Mouse (Mus musculus) limb, embryonic 15.5 days (tissue): ENCODE measurements around the gene Atp4a. TPM values are rescaled to one million over a fixed set of nuclear protein-coding genes. Genes with fewer than 3 reads are reported as not detected.
"Not testable (repeated sequence)": the region's sequence is repeated elsewhere in the genome, so short reads cannot be mapped to it uniquely, and the experiment has no call there.

Experiments used
- ATAC-seq: fragments of 200-750 bp; cut with Nextera tagmentation; 2 replicates; pipeline ENCODE4 v1.8.0; 2017; ENCODE audit warnings: low read depth, moderate TSS enrichment; ENCODE audit not compliant: insufficient number of reproducible peaks, low FRiP score, low TSS enrichment
- H3K27ac ChIP-seq: fragments of 300-500 bp; sonication (generic); 2 replicates; pipeline ENCODE4 v1.5.1; 2015; ENCODE audit warnings: moderate library complexity, mild to moderate bottlenecking, inconsistent platforms
- H3K27me3 ChIP-seq: fragments of 300-500 bp; sonication (generic); 2 replicates; pipeline ENCODE4 v1.6.1; 2015; ENCODE audit warnings: inconsistent platforms
- H3K36me3 ChIP-seq: fragments of 300-500 bp; sonication (generic); 2 replicates; pipeline ENCODE4 v1.6.1; 2015; ENCODE audit warnings: inconsistent platforms
- H3K4me1 ChIP-seq: fragments of 300-500 bp; sonication (generic); 2 replicates; pipeline ENCODE4 v1.6.1; 2015; ENCODE audit warnings: inconsistent platforms
- H3K4me2 ChIP-seq: fragments of 300-500 bp; sonication (generic); 2 replicates; pipeline ENCODE4 v1.6.1; 2015; ENCODE audit warnings: mild to moderate bottlenecking, inconsistent platforms
- H3K4me3 ChIP-seq: fragments of 300-500 bp; sonication (generic); 2 replicates; pipeline ENCODE4 v1.5.1; 2015; ENCODE audit warnings: mild to moderate bottlenecking, inconsistent platforms
- H3K9ac ChIP-seq: fragments of 300-500 bp; sonication (generic); 2 replicates; pipeline ENCODE4 v1.6.1; 2015; ENCODE audit warnings: inconsistent platforms
- H3K9me3 ChIP-seq: fragments of 300-500 bp; sonication (generic); 2 replicates; pipeline ENCODE4 v1.6.1; 2016; ENCODE audit warnings: inconsistent platforms
- WGBS: fragments of 180-500 bp; shearing (Covaris S2); methylation state at CpG from one replicate; pipeline ENCODE4 v1.1.7; 2015; 5-methylcytosine and 5-hydroxymethylcytosine counted together
- polyA plus RNA-seq: library from polyadenylated mRNA; unstranded; fragments of >200 nt; fragmentation: Nextera tagmentation; extraction: Ambion mirVana; gene quantifications from 2 replicates; pipeline ENCODE4 v1.2.1, GENCODE M21; 2015

The Atp4a gene
- polyA plus RNA-seq, 1 experiment from 2014 or later: 0.99 TPM

DNA sequence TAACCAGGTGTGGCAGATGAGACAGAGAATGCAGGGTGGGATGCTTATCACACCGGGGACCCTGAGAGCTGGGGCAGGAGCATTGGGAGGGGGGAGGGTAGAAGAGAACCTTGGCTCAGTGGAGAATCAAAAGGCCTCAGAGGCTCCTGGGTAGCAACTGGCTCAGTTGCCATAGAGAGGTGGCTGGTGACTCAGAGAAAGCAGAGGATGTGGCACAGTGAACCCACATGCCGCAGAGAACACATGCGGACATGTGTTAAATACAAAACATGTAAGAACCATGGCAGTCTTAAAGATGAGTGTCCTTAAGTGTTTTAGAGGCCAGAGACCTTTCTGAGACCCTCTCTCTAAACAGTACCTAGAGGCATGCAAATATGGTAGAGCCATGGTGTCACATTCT is 24.2 kb downstream of the Atp4a start:
- no peak overlapping the region for H3K27ac ChIP-seq
- WGBS: 80% methylated on average over 3 of the region's 3 CpGs
- no peaks in the 10 kb centered on the region for H3K9me3 ChIP-seq
- ATAC-seq: no peak
- no peak overlapping the region for H3K4me2 ChIP-seq
- H3K4me1 ChIP-seq: no peaks in the 10 kb centered on the region; the same call in 1 of the 2 replicates
- H3K27me3 ChIP-seq: no peaks in the 10 kb centered on the region
- H3K4me3 ChIP-seq: no peak overlapping the region
- peaks cover 61% of the 10 kb centered on the region for H3K36me3 ChIP-seq
- H3K9ac ChIP-seq: no peak overlapping the region

DNA sequence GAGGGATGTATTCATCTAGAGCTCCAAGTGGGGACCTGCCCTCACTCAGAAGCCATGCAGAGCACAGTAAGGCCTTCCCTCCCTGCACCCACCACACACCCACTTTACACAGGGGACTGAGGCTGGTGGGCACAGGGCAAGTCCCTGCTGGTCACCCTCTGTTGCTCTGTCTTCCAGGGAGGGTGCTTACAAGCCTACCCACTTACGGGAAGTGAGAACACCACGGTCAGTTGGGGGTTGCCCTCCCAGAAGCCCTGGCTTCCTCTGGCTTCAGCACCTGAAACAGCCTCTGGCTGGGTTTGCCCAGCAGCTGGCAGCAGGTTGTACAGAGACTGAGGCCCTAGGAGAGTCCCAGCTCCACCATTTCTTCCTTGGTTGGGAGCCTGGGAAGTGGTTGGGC is 30.6 kb downstream of the Atp4a start:
- not testable (repeated sequence) for H3K9ac ChIP-seq, H3K9me3 ChIP-seq, H3K36me3 ChIP-seq, H3K4me3 ChIP-seq, ATAC-seq, H3K27ac ChIP-seq, H3K27me3 ChIP-seq, H3K4me1 ChIP-seq, H3K4me2 ChIP-seq
- WGBS: 89% methylated on average over 2 of the region's 2 CpGs

DNA sequence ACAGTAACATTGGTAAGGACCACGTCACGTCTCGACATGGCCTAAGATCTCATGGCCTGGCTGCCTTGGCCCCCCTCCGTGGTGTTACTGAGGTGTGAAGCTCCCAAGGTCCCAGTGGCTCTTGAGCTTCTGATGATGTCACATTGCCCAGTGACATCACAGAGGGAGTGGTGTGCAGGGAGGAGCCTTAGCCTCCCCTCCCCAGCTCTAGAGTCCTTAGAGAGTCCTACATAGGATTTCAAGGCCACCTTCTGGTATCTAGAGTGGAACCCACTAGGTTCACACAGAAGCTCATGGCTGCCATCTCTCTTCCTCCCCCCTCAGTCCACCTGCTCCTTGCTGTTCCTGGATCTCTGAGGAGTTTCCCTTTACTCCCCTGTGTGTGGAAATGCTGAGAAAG is 31.6 kb downstream of the Atp4a start, which contains the start of gene Gapdhs:
Gene Gapdhs (minus strand): TSS at position 65 of the 400 bp plus-strand sequence.
- not testable (repeated sequence) for H3K9me3 ChIP-seq, H3K4me2 ChIP-seq, H3K4me1 ChIP-seq, H3K9ac ChIP-seq, ATAC-seq, H3K36me3 ChIP-seq, H3K27me3 ChIP-seq, H3K4me3 ChIP-seq, H3K27ac ChIP-seq
- 73% methylated on average over 1 of the region's 4 CpGs for WGBS

GRCm38 (mm10) chr7:30744022-30744598 is 32.1 kb downstream of the Atp4a start:
- Histone ChIP-seq H3K27me3 (no peaks in the 10 kb centered on the region), H3K9me3 (no peaks in the 10 kb centered on the region), H3K4me2 (no peak overlapping the region), H3K4me3 (no peak overlapping the region), H3K27ac (no peak overlapping the region), H3K4me1 (peaks cover 6% of the 10 kb centered on the region; the same call in 1 of the 2 replicates), H3K36me3 (0 out of 2 replicates have a peak, but pooled peaks cover 3% of the 10 kb centered on the region), H3K9ac (no peak overlapping the region)
- ATAC-seq: no peak
- WGBS: 28% methylated on average over 4 of the region's 4 CpGs

GRCm38 (mm10) chr7:30747525-30748204 is 35.7 kb downstream of the Atp4a start:
- no peaks in the 10 kb centered on the region for H3K9me3 ChIP-seq
- no peak for ATAC-seq
- no peak overlapping the region for H3K4me3 ChIP-seq
- H3K27me3 ChIP-seq: no peaks in the 10 kb centered on the region
- no peak overlapping the region for H3K27ac ChIP-seq
- 83% methylated on average over 7 of the region's 7 CpGs for WGBS
- no peak overlapping the region for H3K9ac ChIP-seq
- no peaks in the 10 kb centered on the region for H3K36me3 ChIP-seq
- no peak overlapping the region for H3K4me2 ChIP-seq
- H3K4me1 ChIP-seq: peaks cover 6% of the 10 kb centered on the region; the same call in 1 of the 2 replicates

DNA sequence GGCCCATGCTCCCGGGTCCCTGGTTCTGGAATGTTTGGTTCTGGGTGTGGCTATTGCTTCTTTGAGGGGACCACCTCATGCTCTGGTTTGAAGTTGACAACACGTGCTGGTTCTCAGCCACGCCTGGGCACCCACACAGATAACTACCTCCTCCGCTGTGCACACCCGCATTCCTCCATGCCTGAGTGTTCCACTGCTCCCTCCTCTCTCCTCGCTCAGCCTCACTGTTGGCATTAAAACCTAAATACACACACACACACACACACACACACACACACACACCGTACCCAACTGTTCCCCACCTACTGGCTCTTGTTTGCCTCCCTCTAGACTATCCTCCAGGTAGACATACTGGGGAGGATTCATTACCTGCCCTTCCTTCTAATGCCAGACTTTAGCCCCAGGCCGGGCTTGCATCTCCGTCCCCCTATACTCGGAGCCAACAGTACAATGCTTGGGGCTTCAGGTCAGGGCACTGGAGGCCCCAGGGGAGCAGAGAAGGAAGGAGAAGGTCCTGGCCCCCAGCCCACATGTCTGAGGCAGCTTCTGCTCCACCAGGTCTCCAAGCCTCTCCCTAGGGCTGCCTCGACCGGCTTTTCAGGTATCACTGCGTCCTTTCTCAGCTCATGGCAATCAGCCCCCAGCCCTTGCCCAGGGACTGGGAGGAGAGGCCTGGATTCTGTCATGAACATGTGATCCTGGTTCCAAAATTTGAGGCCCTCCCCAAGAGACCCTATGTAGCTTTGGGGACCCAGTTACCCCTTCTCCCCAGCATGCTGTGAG is 38.0 kb downstream of the Atp4a start:
- Histone ChIP-seq H3K4me2 (no peak overlapping the region), H3K27me3 (no peaks in the 10 kb centered on the region), H3K4me3 (no peak overlapping the region), H3K36me3 (peaks cover 14% of the 10 kb centered on the region), H3K9ac (no peak overlapping the region), H3K9me3 (peaks cover 3% of the 10 kb centered on the region; the same call in 1 of the 2 replicates), H3K27ac (peak overlapping the region; percentile 65), H3K4me1 (no peaks in the 10 kb centered on the region)
- peak; percentile 52; the same call in 1 of the 2 replicates for ATAC-seq
- WGBS: 73% methylated on average over 13 of the region's 13 CpGs

- Histone ChIP-seq H3K9ac (no peak within 1 kb of the TSS), H3K27me3 (no peaks in the 10 kb centered on the region), H3K4me2 (no peak within 1 kb of the TSS), H3K4me3 (no peak within 1 kb of the TSS), H3K4me1 (no peaks in the 10 kb centered on the region), H3K36me3 (peaks cover 25% of the 10 kb centered on the region), H3K9me3 (peaks cover 5% of the 10 kb centered on the region; the same call in 1 of the 2 replicates), H3K27ac (peak within 1 kb of the TSS; percentile 65; the same call in 1 of the 2 replicates)
- WGBS: 55% methylated on average over 4 of the region's 5 CpGs
- no peak for ATAC-seq
Measured at GRCm38 (mm10) chr7:30751086-30751669, 39.2 kb downstream of the Atp4a start, which contains the start of gene Sbsn. Gene Sbsn (plus strand): TSS chr7:30751471.

DNA sequence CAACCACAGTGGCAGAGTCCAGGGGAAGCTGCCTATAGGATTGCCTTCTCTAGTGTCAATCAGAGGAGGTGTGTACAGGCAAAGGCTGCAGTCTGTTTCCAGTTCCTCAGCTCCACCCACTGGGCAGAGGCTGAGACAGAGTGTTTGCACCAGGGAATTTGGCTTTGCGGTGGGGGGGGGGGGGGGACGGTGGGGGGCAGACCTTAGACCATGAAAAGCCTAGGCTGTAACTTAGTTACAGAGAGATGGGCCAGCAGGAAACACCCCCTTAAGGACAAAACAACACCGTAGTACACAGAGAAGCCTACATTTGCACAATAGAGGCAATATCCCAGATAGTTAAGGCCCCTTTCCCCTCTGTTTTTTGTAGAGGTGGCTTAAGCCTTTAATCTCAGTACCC is 45.0 kb downstream of the Atp4a start:
- no peak overlapping the region for H3K9ac ChIP-seq
- H3K4me3 ChIP-seq: no peak overlapping the region
- WGBS: 72% methylated on average over 3 of the region's 3 CpGs
- H3K9me3 ChIP-seq: peaks cover 5% of the 10 kb centered on the region; the same call in 1 of the 2 replicates
- H3K27me3 ChIP-seq: no peaks in the 10 kb centered on the region
- no peak overlapping the region for H3K4me2 ChIP-seq
- no peaks in the 10 kb centered on the region for H3K4me1 ChIP-seq
- no peak for ATAC-seq
- peaks cover 29% of the 10 kb centered on the region for H3K36me3 ChIP-seq
- H3K27ac ChIP-seq: no peak overlapping the region

GRCm38 (mm10) chr7:30758853-30759252 is 46.8 kb downstream of the Atp4a start:
- Histone ChIP-seq H3K27me3 (peaks cover 2% of the 10 kb centered on the region; the same call in 1 of the 2 replicates), H3K9ac (no peak overlapping the region), H3K36me3 (peaks cover 26% of the 10 kb centered on the region), H3K4me2 (no peak overlapping the region), H3K27ac (no peak overlapping the region), H3K4me1 (no peaks in the 10 kb centered on the region), H3K4me3 (no peak overlapping the region), H3K9me3 (peaks cover 5% of the 10 kb centered on the region; the same call in 1 of the 2 replicates)
- no peak for ATAC-seq
- 26% methylated on average over 4 of the region's 4 CpGs for WGBS

GRCm38 (mm10) chr7:30761769-30762352 is 49.9 kb downstream of the Atp4a start:
- peaks cover 8% of the 10 kb centered on the region for H3K27me3 ChIP-seq
- 69% methylated on average over 4 of the region's 4 CpGs for WGBS
- H3K9ac ChIP-seq: no peak overlapping the region
- no peaks in the 10 kb centered on the region for H3K4me1 ChIP-seq
- no peaks in the 10 kb centered on the region for H3K9me3 ChIP-seq
- H3K36me3 ChIP-seq: no peaks in the 10 kb centered on the region
- no peak overlapping the region for H3K4me3 ChIP-seq
- H3K27ac ChIP-seq: no peak overlapping the region
- H3K4me2 ChIP-seq: no peak overlapping the region
- ATAC-seq: no peak

- 39% methylated on average over 5 of the region's 5 CpGs for WGBS
- Histone ChIP-seq H3K36me3 (no peaks in the 10 kb centered on the region), H3K27ac (peak within 1 kb of the TSS; percentile 30; the same call in 1 of the 2 replicates), H3K9ac (no peak within 1 kb of the TSS), H3K4me3 (peak within 1 kb of the TSS; percentile 15; the same call in 1 of the 2 replicates), H3K27me3 (peaks cover 8% of the 10 kb centered on the region), H3K4me2 (no peak within 1 kb of the TSS), H3K9me3 (no peaks in the 10 kb centered on the region), H3K4me1 (no peaks in the 10 kb centered on the region)
- no peak for ATAC-seq
Measured at GRCm38 (mm10) chr7:30763456-30763855, 51.4 kb downstream of the Atp4a start, which contains the start of gene Dmkn. Gene Dmkn (plus strand): TSS chr7:30763756.
